Mouse (Mus musculus) lung, postnatal 0 days (tissue): ENCODE measurements at regions not wholly inside any gene's neighbourhood (a gene's known extent, or its start where the extent isn't known, plus 50 kb on each side); places are given as distances from the start of the nearest gene placed in this dataset.

Experiments used
- ATAC-seq: fragments of 200-750 bp; cut with Nextera tagmentation; 2 replicates; pipeline ENCODE4 v1.8.0; 2017; ENCODE audit warnings: moderate library complexity
- DNase-seq: peaks from one replicate; pipeline ENCODE4 v3.0.0-alpha.2; 2016; ENCODE audit warnings: low spot score
- H3K27ac ChIP-seq: fragments of 300-500 bp; sonication (generic); 2 replicates; pipeline ENCODE4 v1.5.1; 2014; ENCODE audit warnings: antibody characterized with exemption, mild to moderate bottlenecking, low read length, mixed read lengths
- H3K27me3 ChIP-seq: fragments of 300-500 bp; sonication (generic); replicated peaks from 2 replicates; pipeline ENCODE4 v1.6.1; 2014; ENCODE audit warnings: low read length, mixed read lengths; ENCODE audit not compliant: insufficient read depth
- H3K36me3 ChIP-seq: fragments of 300-500 bp; sonication (generic); 2 replicates; pipeline ENCODE4 v1.6.1; 2014; ENCODE audit warnings: low read length, mixed read lengths; ENCODE audit not compliant: insufficient read depth
- H3K4me1 ChIP-seq: fragments of 300-500 bp; sonication (generic); 2 replicates; pipeline ENCODE4 v1.6.1; 2014; ENCODE audit warnings: antibody characterized with exemption, low read depth, low read length, mixed read lengths; ENCODE audit not compliant: insufficient read depth
- H3K4me2 ChIP-seq: fragments of 300-500 bp; sonication (generic); replicated peaks from 2 replicates; pipeline ENCODE4 v1.6.1; 2014; ENCODE audit warnings: low read depth, mild to moderate bottlenecking, low read length, moderate library complexity, mixed read lengths
- H3K4me3 ChIP-seq: fragments of 300-500 bp; sonication (generic); 2 replicates; pipeline ENCODE4 v1.5.1; 2014; ENCODE audit warnings: low read depth, low read length
- H3K9ac ChIP-seq: fragments of 300-500 bp; sonication (generic); replicated peaks from 2 replicates; pipeline ENCODE4 v1.6.1; 2014; ENCODE audit warnings: low read depth, mild to moderate bottlenecking
- H3K9me3 ChIP-seq: fragments of 300-500 bp; sonication (generic); 2 replicates; pipeline ENCODE4 v1.6.1; 2016; ENCODE audit warnings: low read length, mixed read lengths
- CTCF ChIP-seq: IDR thresholded peaks from 2 replicates; pipeline ENCODE4 v1.5.1; 2016; ENCODE audit warnings: antibody characterized with exemption, mild to moderate bottlenecking
- EP300 ChIP-seq: IDR thresholded peaks from 2 replicates; pipeline ENCODE4 v1.6.1; 2016; ENCODE audit warnings: antibody characterized with exemption, mild to moderate bottlenecking, control low read depth
- whole genome bisulfite sequencing: fragments of 180-500 bp; shearing (Covaris S2); extraction: QIAGEN DNeasy Blood & Tissue Kit; methylation state at CpG from one replicate; pipeline ENCODE4 v1.1.7; 2014; 5-methylcytosine and 5-hydroxymethylcytosine counted together

DNA sequence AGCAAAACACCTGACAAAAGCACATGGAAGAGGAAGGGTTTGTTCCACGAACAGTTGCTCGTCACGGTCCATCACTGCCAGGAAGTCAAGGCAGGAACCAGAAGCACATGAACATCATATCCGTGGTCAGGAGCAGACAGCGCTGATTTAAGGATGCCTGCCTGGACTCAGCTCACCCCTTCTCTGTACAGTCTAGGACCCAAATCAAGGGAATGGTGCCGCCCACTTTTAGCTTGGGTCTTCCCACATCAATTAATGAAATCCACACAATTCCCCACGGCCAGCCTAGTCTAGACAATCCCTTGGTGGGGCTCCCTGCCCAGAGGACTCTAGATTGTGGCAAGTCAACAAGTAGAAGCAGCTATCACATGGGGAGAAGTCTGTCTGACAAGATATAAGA lies 137.8 kb downstream of the Usp31 start:
- Histone ChIP-seq H3K36me3 (no peaks in the 10 kb centered on the region), H3K4me1 (no peaks in the 10 kb centered on the region), H3K9me3 (no peaks in the 10 kb centered on the region), H3K27ac (no peak overlapping the region), H3K9ac (no peak overlapping the region), H3K4me3 (no peak overlapping the region), H3K4me2 (no peak overlapping the region), H3K27me3 (no peaks in the 10 kb centered on the region)
- TF ChIP-seq CTCF (no peak), EP300 (no peak)
- DNase-seq (no peak), ATAC-seq (no peak)
- WGBS: 80% methylated on average over 7 of the region's 7 CpGs

DNA sequence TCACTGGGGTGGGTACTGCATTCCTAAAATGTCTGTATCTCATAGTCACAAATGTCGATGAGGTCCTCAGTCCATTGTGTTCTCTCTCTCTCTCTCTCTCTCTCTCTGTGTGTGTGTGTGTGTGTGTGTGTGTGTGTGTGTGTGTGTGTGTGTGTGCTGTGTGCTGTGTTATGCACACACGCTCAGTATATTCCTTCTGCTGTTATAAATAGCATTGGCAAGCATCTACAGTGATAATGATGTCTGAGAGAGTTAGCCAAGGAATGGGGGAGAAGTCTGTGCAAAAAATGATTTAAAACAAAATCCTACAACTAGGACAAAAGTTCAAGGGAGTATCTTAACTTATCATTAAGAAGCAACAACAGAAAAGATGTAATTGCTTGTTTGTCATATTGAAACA lies 139.0 kb downstream of the Usp31 start:
- ATAC-seq (no peak), DNase-seq (no peak)
- TF ChIP-seq CTCF: no peak
- no peak for TF ChIP-seq EP300
- Histone ChIP-seq H3K9ac (no peak overlapping the region), H3K27ac (no peak overlapping the region), H3K4me2 (no peak overlapping the region), H3K27me3 (no peaks in the 10 kb centered on the region), H3K4me1 (no peaks in the 10 kb centered on the region), H3K4me3 (no peak overlapping the region), H3K9me3 (no peaks in the 10 kb centered on the region), H3K36me3 (no peaks in the 10 kb centered on the region)
- WGBS: 54% methylated on average over 2 of the region's 2 CpGs

DNA sequence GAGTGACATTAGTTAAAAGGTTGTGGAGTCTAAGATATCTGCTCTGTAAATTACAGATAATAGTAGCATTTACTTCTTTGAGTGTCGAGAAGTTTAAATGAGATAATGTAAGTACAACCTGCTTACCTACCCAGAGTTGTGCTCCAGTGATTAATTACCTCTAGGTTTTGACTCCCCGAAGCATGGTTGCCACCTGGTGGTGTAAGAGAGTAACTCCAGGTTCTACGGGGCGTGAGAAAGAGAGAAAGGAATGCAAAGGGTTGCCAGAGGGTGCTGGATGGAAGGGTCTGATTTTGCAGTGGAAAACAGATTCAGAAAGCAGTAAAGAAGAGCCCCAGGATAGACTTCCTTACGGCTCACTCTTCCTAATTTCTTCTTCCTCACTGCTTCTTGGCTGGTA lies 143.5 kb downstream of the Usp31 start:
- H3K27ac ChIP-seq: no peak overlapping the region
- no peaks in the 10 kb centered on the region for H3K27me3 ChIP-seq
- 20% methylated on average over 5 of the region's 5 CpGs for WGBS
- H3K9ac ChIP-seq: no peak overlapping the region
- H3K4me3 ChIP-seq: no peak overlapping the region
- no peaks in the 10 kb centered on the region for H3K36me3 ChIP-seq
- DNase-seq (peak; percentile 40), ATAC-seq (no peak)
- TF ChIP-seq CTCF: peak; percentile 64
- TF ChIP-seq EP300: no peak
- H3K4me2 ChIP-seq: no peak overlapping the region
- no peaks in the 10 kb centered on the region for H3K9me3 ChIP-seq
- H3K4me1 ChIP-seq: no peaks in the 10 kb centered on the region

DNA sequence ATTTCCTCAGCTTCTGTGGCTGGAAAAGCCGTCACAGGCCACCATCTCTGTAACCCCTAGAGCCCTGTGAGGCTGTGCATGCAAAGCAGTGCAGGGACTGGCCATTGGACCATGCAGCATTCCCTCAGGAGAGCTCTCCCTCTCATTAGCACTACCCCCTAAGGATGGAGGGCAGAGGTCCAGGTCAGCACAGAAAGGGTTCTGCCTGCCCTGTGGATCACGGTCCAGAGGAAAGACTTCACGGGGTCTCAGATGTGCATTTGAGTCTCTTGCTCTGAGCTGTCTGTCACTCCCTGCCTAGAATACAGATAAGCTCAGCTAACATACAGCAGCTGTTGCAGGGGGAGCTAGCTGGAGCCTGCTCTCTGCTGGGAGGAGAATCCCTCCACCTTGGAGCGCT lies 151.6 kb downstream of the Usp31 start:
- 33% methylated on average over 4 of the region's 4 CpGs for WGBS
- no peaks in the 10 kb centered on the region for H3K27me3 ChIP-seq
- H3K4me2 ChIP-seq: no peak overlapping the region
- no peak overlapping the region for H3K4me3 ChIP-seq
- H3K36me3 ChIP-seq: no peaks in the 10 kb centered on the region
- H3K4me1 ChIP-seq: no peaks in the 10 kb centered on the region
- no peak for ATAC-seq
- no peaks in the 10 kb centered on the region for H3K9me3 ChIP-seq
- DNase-seq: no peak
- TF ChIP-seq EP300: no peak
- no peak for TF ChIP-seq CTCF
- no peak overlapping the region for H3K27ac ChIP-seq
- H3K9ac ChIP-seq: no peak overlapping the region
